Comparison of ENCODE assay signal across 29 mouse cellular contexts in the genomic region with DNA sequence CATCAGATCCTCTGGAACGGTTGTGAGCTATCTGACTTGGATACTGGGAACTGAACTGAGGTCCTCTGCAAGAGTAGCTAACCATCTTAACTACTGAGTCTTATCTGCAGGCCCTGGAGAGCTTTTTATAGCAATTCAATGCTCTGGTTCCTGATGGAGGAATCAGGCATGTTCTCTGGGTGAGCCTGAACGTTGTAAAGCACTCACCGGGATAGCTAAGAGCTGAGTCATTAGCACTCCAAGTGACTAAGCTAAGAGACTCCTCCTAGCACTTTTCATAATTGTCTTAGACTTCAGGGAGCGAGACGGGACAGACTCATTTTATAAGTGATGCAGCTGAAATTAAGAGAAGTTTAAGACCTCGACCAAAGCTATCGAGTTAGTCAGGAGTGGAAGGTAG. TPM values are rescaled to one million over a fixed set of nuclear protein-coding genes. Genes with fewer than 3 reads are reported as not detected.
DNase-seq lines count a peak whose midpoint lies in the region; ATAC-seq and TF ChIP-seq lines count a peak whose summit lies in the region.
"Had no signal": no experiment of that assay in that cellular context is flagged by ENCODE, and none has a peak within 500 bp of the region (broad histone marks: within the 10 kb centered on the region; RNA-seq: fewer than 3 reads in every experiment).

No protein-coding gene starts in this region.

- H3K79me3 ChIP-seq in C2C12 (ENCODE audit: low read depth): peaks cover 22% of the 10 kb centered on the region

- H3K27ac ChIP-seq in heart, embryonic 12.5 days (ENCODE audit: poor library complexity, severe bottlenecking): 0 out of 2 replicates have a peak overlapping the region, but pooled peaks have one; percentile 4
- H3K27ac ChIP-seq in limb, embryonic 12.5 days: peak overlapping the region; percentile 35; the same call in 1 of the 2 replicates
- H3K27ac ChIP-seq in limb, embryonic 10.5 days: no peak overlapping the region
- H3K27ac ChIP-seq in intestine, embryonic 16.5 days (ENCODE audit: low read length): no peak overlapping the region
- no peak overlapping the region for H3K27ac ChIP-seq in layer of hippocampus, adult 2 months
- H3K27ac ChIP-seq: embryonic facial prominence, embryonic 12.5 days; forebrain, embryonic 10.5 days; forebrain, embryonic 15.5 days; heart, adult 2 months; heart, embryonic 13.5 days; limb, embryonic 13.5 days; midbrain, embryonic 12.5 days; neural tube, embryonic 13.5 days had no signal

- 0 out of 2 replicates have a peak, but pooled peaks cover 2% of the 10 kb centered on the region for H3K36me3 ChIP-seq in heart, embryonic 12.5 days
- H3K36me3 ChIP-seq in limb, embryonic 12.5 days: peaks cover 40% of the 10 kb centered on the region
- H3K36me3 ChIP-seq in limb, embryonic 10.5 days: peaks cover 66% of the 10 kb centered on the region
- peaks cover 4% of the 10 kb centered on the region for H3K36me3 ChIP-seq in C2C12 (ENCODE audit: control insufficient read depth, insufficient read depth)
- H3K36me3 ChIP-seq in intestine, embryonic 16.5 days (ENCODE audit: control insufficient read depth, insufficient read depth, low read length): no peaks in the 10 kb centered on the region
- H3K36me3 ChIP-seq: forebrain, embryonic 15.5 days; neural tube, embryonic 13.5 days had no signal

- ATAC-seq in heart, embryonic 12.5 days (ENCODE audit: insufficient number of reproducible peaks, low FRiP score): no peak
- no peak for ATAC-seq in limb, embryonic 12.5 days (ENCODE audit: insufficient number of reproducible peaks, insufficient read depth, low FRiP score, low TSS enrichment, low read depth)
- peak; percentile 50 for ATAC-seq in intestine, embryonic 16.5 days
- ATAC-seq: activated CD4-positive, CD25-positive, alpha-beta regulatory T cell, adult 4 months; CD4-positive, CD25-positive, alpha-beta regulatory T cell, adult 4 months; forebrain, embryonic 15.5 days; hindbrain, embryonic 16.5 days; liver, postnatal 0 days had no signal

- peaks cover 69% of the 10 kb centered on the region for H3K4me1 ChIP-seq in heart, embryonic 12.5 days (replicated peaks)
- H3K4me1 ChIP-seq in limb, embryonic 12.5 days (replicated peaks): peaks cover 70% of the 10 kb centered on the region
- H3K4me1 ChIP-seq in limb, embryonic 10.5 days: peaks cover 62% of the 10 kb centered on the region
- peaks cover 40% of the 10 kb centered on the region for H3K4me1 ChIP-seq in intestine, embryonic 16.5 days (ENCODE audit: control insufficient read depth, insufficient read depth, low read length)
- H3K4me1 ChIP-seq: megakaryocyte, embryonic 14.5 days had no signal

- no peaks in the 10 kb centered on the region for H3K9me3 ChIP-seq in heart, embryonic 12.5 days (replicated peaks)
- H3K9me3 ChIP-seq in limb, embryonic 12.5 days: no peaks in the 10 kb centered on the region
- no peaks in the 10 kb centered on the region for H3K9me3 ChIP-seq in limb, embryonic 10.5 days (replicated peaks)
- no peaks in the 10 kb centered on the region for H3K9me3 ChIP-seq in intestine, embryonic 16.5 days (ENCODE audit: control insufficient read depth, low read length)
- H3K9me3 ChIP-seq: embryonic facial prominence, embryonic 12.5 days; forebrain, embryonic 10.5 days; forebrain, embryonic 15.5 days; heart, embryonic 13.5 days; limb, embryonic 13.5 days; megakaryocyte, embryonic 14.5 days; midbrain, embryonic 12.5 days; neural tube, embryonic 13.5 days had no signal

- H3K79me2 ChIP-seq in C2C12 (ENCODE audit: control insufficient read depth, insufficient read depth): peaks cover 84% of the 10 kb centered on the region

- intact Hi-C loops in heart, postnatal 14 days (cut with DNase I): no loop called here

- no peak overlapping the region for H3ac ChIP-seq in C2C12 (ENCODE audit: control insufficient read depth, insufficient read length, low read depth)

- H3K27me3 ChIP-seq in heart, embryonic 12.5 days (replicated peaks): no peaks in the 10 kb centered on the region
- no peaks in the 10 kb centered on the region for H3K27me3 ChIP-seq in limb, embryonic 12.5 days
- H3K27me3 ChIP-seq in limb, embryonic 10.5 days (ENCODE audit: low read depth, poor library complexity, severe bottlenecking): no peaks in the 10 kb centered on the region
- no peaks in the 10 kb centered on the region for H3K27me3 ChIP-seq in C2C12 (ENCODE audit: control insufficient read depth, insufficient read depth, insufficient read length)
- no peaks in the 10 kb centered on the region for H3K27me3 ChIP-seq in intestine, embryonic 16.5 days (replicated peaks; ENCODE audit: control insufficient read depth, insufficient read depth, low read length)
- H3K27me3 ChIP-seq: embryonic facial prominence, embryonic 12.5 days; forebrain, embryonic 15.5 days; heart, embryonic 13.5 days; limb, embryonic 13.5 days; midbrain, embryonic 12.5 days; neural tube, embryonic 13.5 days had no signal

- no peak overlapping the region for H3K9ac ChIP-seq in heart, embryonic 12.5 days
- H3K9ac ChIP-seq in limb, embryonic 12.5 days (replicated peaks): no peak overlapping the region
- no peak overlapping the region for H3K9ac ChIP-seq in intestine, embryonic 16.5 days (ENCODE audit: low read depth, low read length)
- H3K9ac ChIP-seq: embryonic facial prominence, embryonic 12.5 days; forebrain, embryonic 15.5 days; heart, embryonic 13.5 days; limb, embryonic 13.5 days; liver, postnatal 0 days; midbrain, embryonic 12.5 days; neural tube, embryonic 13.5 days had no signal

- no peak for DNase-seq in heart, postnatal 14 days
- no peak for DNase-seq in limb, embryonic 10.5 days (ENCODE audit: low spot score)
- DNase-seq in adrenal gland, adult 8-10 months: no peak
- no peak for DNase-seq in layer of hippocampus, adult 2 months (ENCODE audit: low spot score in 2 of 2)
- DNase-seq: adrenal gland, adult 2 months; cerebellum, adult 11 months; cerebellum, adult 9-11 months; embryo, embryonic 11 days; gastrocnemius, postnatal 25 days; heart, adult 2 months; liver, postnatal 0 days; lung, postnatal 4 days; right cerebral cortex, postnatal 14 days had no signal

- no peak overlapping the region for H3K4me3 ChIP-seq in heart, embryonic 12.5 days
- H3K4me3 ChIP-seq in limb, embryonic 12.5 days (replicated peaks): no peak overlapping the region
- no peak overlapping the region for H3K4me3 ChIP-seq in limb, embryonic 10.5 days
- no peak overlapping the region for H3K4me3 ChIP-seq in C2C12 (ENCODE audit: insufficient read depth, poor library complexity, severe bottlenecking)
- no peak overlapping the region for H3K4me3 ChIP-seq in intestine, embryonic 16.5 days (ENCODE audit: low read length)
- no peak overlapping the region for H3K4me3 ChIP-seq in layer of hippocampus, adult 2 months
- H3K4me3 ChIP-seq: embryonic facial prominence, embryonic 12.5 days; forebrain, embryonic 10.5 days; forebrain, embryonic 15.5 days; heart, adult 2 months; heart, embryonic 13.5 days; limb, embryonic 13.5 days; megakaryocyte, embryonic 14.5 days; midbrain, embryonic 12.5 days; neural tube, embryonic 13.5 days had no signal

- H3K4me2 ChIP-seq in heart, embryonic 12.5 days: no peak overlapping the region
- H3K4me2 ChIP-seq in limb, embryonic 12.5 days: no peak overlapping the region
- no peak overlapping the region for H3K4me2 ChIP-seq in intestine, embryonic 16.5 days (ENCODE audit: low read depth, low read length)
- H3K4me2 ChIP-seq: embryonic facial prominence, embryonic 12.5 days; forebrain, embryonic 15.5 days; heart, embryonic 13.5 days; limb, embryonic 13.5 days; liver, embryonic 11.5 days; midbrain, embryonic 12.5 days; neural tube, embryonic 13.5 days had no signal

- WGBS in heart, embryonic 12.5 days: 54% methylated on average over 7 of the region's 7 CpGs
- WGBS in limb, embryonic 12.5 days: 66% methylated on average over 7 of the region's 7 CpGs
- 84% methylated on average over 7 of the region's 7 CpGs for WGBS in limb, embryonic 10.5 days
- WGBS in intestine, embryonic 16.5 days: 72% methylated on average over 7 of the region's 7 CpGs

- TF ChIP-seq CTCF in C2C12 (IDR thresholded peaks at IDR 0.05; ENCODE audit: control insufficient read depth, insufficient read depth, insufficient read length): no peak
- no peak for TF ChIP-seq CTCF in layer of hippocampus, adult 2 months (conservative IDR thresholded peaks at IDR 0.05)

TF ChIP-seq in C2C12, 6 proteins besides CTCF, POLR2A, EP300 and RAD21:
- TF ChIP-seq FOSL1 (IDR thresholded peaks at IDR 0.05; ENCODE audit: insufficient read depth, low read length, poor library complexity, severe bottlenecking) (peak; percentile 64), MYOG (IDR thresholded peaks at IDR 0.05; ENCODE audit: control insufficient read depth, extremely low read depth, insufficient read length) (no peak)

RNA-seq across cellular contexts. Expression of gene Tcf7l2, which starts 53.7 kb away (rescaled TPM):
- polyA plus RNA-seq in heart, embryonic 12.5 days (2016; fragmentation: Nextera tagmentation; extraction: Ambion mirVana): 59.7 and 64.7 TPM in 2 replicates
- total RNA-seq in heart, postnatal 14 days (2021): 10 to 100 TPM; 15.7 to 22.7 TPM
- 189 and 195 TPM in 2 replicates for polyA plus RNA-seq in limb, embryonic 12.5 days (2016; fragmentation: Nextera tagmentation; extraction: Ambion mirVana)
- 96.4 and 166 TPM in 2 replicates for polyA plus RNA-seq in limb, embryonic 10.5 days (2016; fragmentation: Nextera tagmentation; extraction: Ambion mirVana)
- polyA plus RNA-seq in C2C12 (2012; fragmentation: generic; extraction: Trizol): 10.3 TPM
- polyA plus RNA-seq in intestine, embryonic 16.5 days (2015; fragmentation: Nextera tagmentation; extraction: Ambion mirVana): 57.1 and 58.4 TPM in 2 replicates
- 10 to 100 TPM; 15.4 to 39.4 (median 26.8) TPM for total RNA-seq in adrenal gland, adult 8-10 months (2022)
- 10 to 100 TPM in 1 of 2 experiments, 1 to 10 TPM in 1; 9.9 to 11.3 TPM for total RNA-seq in layer of hippocampus, adult 2 months (2021)

Comparison
In these comparisons a context has a peak if more than half of its experiments do, and no peak if none do; other contexts are left out.
1. H3K27ac ChIP-seq: peak in heart, embryonic 12.5 days (single experiment) and limb, embryonic 12.5 days (single experiment); none in limb, embryonic 10.5 days (single experiment), intestine, embryonic 16.5 days (single experiment) and layer of hippocampus, adult 2 months (single experiment).